Comparison of ENCODE assay signal across 19 mouse cellular contexts in genomic region chr11:75559870-75560504, GRCm38 (mm10). TPM values are rescaled to one million over a fixed set of nuclear protein-coding genes. Genes with fewer than 3 reads are reported as not detected.
DNase-seq lines count a peak whose midpoint lies in the region; ATAC-seq and TF ChIP-seq lines count a peak whose summit lies in the region.
"Had no signal": no experiment of that assay in that cellular context is flagged by ENCODE, and none has a peak within 500 bp of the region (broad histone marks: within the 10 kb centered on the region; RNA-seq: fewer than 3 reads in every experiment).

No protein-coding gene starts in this region.

- no peaks in the 10 kb centered on the region for H3K9me3 ChIP-seq in intestine, postnatal 0 days (ENCODE audit: control insufficient read depth)

- H3K4me2 ChIP-seq in intestine, postnatal 0 days (replicated peaks; ENCODE audit: low read depth) = no peak overlapping the region
- H3K4me2 ChIP-seq: hindbrain, embryonic 14.5 days; lung, embryonic 14.5 days had no signal

- DNase-seq in kidney, postnatal 10 days = peak; percentile 5
- DNase-seq in kidney, postnatal 14 days = no peak
- DNase-seq in 416B (ENCODE audit: low read depth) (peak; percentile 62), A20 (ENCODE audit: low read depth, low spot score) (peak; percentile 86)
- DNase-seq in ovary, adult 18-20 months (ENCODE audit: low spot score) = no peak
- DNase-seq in urinary bladder, adult 2 months (ENCODE audit: low spot score) = no peak
- DNase-seq in ovary, postnatal 10 days (ENCODE audit: low spot score) = no peak
- DNase-seq: cerebellum, adult 11 months; cerebellum, postnatal 36 days; gastrocnemius, postnatal 10 days; kidney, adult 18-20 months; kidney, postnatal 25 days; liver; lung, embryonic 14.5 days had no signal

- peaks cover 20% of the 10 kb centered on the region; the same call in 1 of the 2 replicates for H3K36me3 ChIP-seq in intestine, postnatal 0 days (ENCODE audit: control insufficient read depth, insufficient read depth)

- WGBS in intestine, postnatal 0 days = 82% methylated on average over 8 of the region's 8 CpGs

- H3K4me3 ChIP-seq in intestine, postnatal 0 days (ENCODE audit: low read depth, low read length) = no peak overlapping the region
- H3K4me3 ChIP-seq: embryonic facial prominence, embryonic 10.5 days had no signal

- H3K9ac ChIP-seq in intestine, postnatal 0 days (ENCODE audit: low read depth, low read length) = no peak overlapping the region
- H3K9ac ChIP-seq: hindbrain, embryonic 14.5 days; lung, embryonic 14.5 days had no signal

- no peaks in the 10 kb centered on the region for H3K27me3 ChIP-seq in intestine, postnatal 0 days (replicated peaks; ENCODE audit: control insufficient read depth, insufficient read depth, low read length)

- peak overlapping the region; percentile 82 for H3K27ac ChIP-seq in intestine, postnatal 0 days (ENCODE audit: low read depth, low read length)
- H3K27ac ChIP-seq: embryonic facial prominence, embryonic 10.5 days; hindbrain, embryonic 14.5 days had no signal

- peaks cover 11% of the 10 kb centered on the region; the same call in 1 of the 2 replicates for H3K4me1 ChIP-seq in intestine, postnatal 0 days (replicated peaks; ENCODE audit: control insufficient read depth, insufficient read depth, low read length)

- no peak for ATAC-seq in intestine, postnatal 0 days
- ATAC-seq: forebrain, embryonic 16.5 days; midbrain, embryonic 16.5 days had no signal

- TF ChIP-seq CTCF in intestine, postnatal 0 days (IDR thresholded peaks at IDR 0.05; ENCODE audit: low read depth) = no peak

RNA-seq across cellular contexts. Expression of gene Pitpna, which starts 27.9 kb away (rescaled TPM):
- polyA plus RNA-seq in intestine, postnatal 0 days (2015; fragmentation: Nextera tagmentation; extraction: Ambion mirVana) = 160 and 161 TPM in 2 replicates
- polyA plus RNA-seq in urinary bladder, adult 2 months (2012; rRNA removed) = 148 and 178 TPM in 2 replicates

RNA-seq across cellular contexts. Expression of gene Slc43a2, which starts 28.5 kb away (rescaled TPM):
- polyA plus RNA-seq in intestine, postnatal 0 days (2015; fragmentation: Nextera tagmentation; extraction: Ambion mirVana) = 46.4 and 59.5 TPM in 2 replicates
- polyA plus RNA-seq in urinary bladder, adult 2 months (2012; rRNA removed) = 11.3 and 12.5 TPM in 2 replicates

RNA-seq across cellular contexts. Expression of gene Scarf1, which starts 46.6 kb away (rescaled TPM):
- polyA plus RNA-seq in intestine, postnatal 0 days (2015; fragmentation: Nextera tagmentation; extraction: Ambion mirVana) = 2.8 and 3.2 TPM in 2 replicates
- 4.9 and 6.4 TPM in 2 replicates for polyA plus RNA-seq in urinary bladder, adult 2 months (2012; rRNA removed)

RNA-seq across cellular contexts. Expression of gene Rilp, which starts 50.1 kb away (rescaled TPM):
- polyA plus RNA-seq in intestine, postnatal 0 days (2015; fragmentation: Nextera tagmentation; extraction: Ambion mirVana) = 6.8 and 6.9 TPM in 2 replicates
- polyA plus RNA-seq in urinary bladder, adult 2 months (2012; rRNA removed) = 6.4 and 7.2 TPM in 2 replicates

Comparison
In these comparisons a context has a peak if more than half of its experiments do, and no peak if none do; other contexts are left out.
1. DNase-seq: peak in kidney, postnatal 10 days (single experiment), 416B (single experiment) and A20 (single experiment); none in kidney, postnatal 14 days (single experiment), ovary, adult 18-20 months (single experiment), urinary bladder, adult 2 months (single experiment) and ovary, postnatal 10 days (single experiment).